Mouse (Mus musculus) lung, adult 2 months (tissue): ENCODE measurements around the gene Ddx11.

Experiments
- CTCF ChIP-seq: fragments of 200-500 bp; IDR thresholded peaks from 2 replicates; pipeline ENCODE4 v1.5.1; 2011; ENCODE audit warnings: mild to moderate bottlenecking, low read length, control low read depth; ENCODE audit not compliant: insufficient read depth
- POLR2A ChIP-seq: fragments of 200-500 bp; IDR thresholded peaks from 2 replicates; pipeline ENCODE4 v1.6.1; 2011; ENCODE audit warnings: low read depth, mild to moderate bottlenecking, control low read depth, low read length, borderline replicate concordance; ENCODE audit errors: extremely low read depth

GRCm38 (mm10) chr17:66123816-66124610 lies 693 bp downstream of the Ddx11 start:
- TF ChIP-seq CTCF (no peak), POLR2A (no peak)
